Mouse (Mus musculus): ENCODE data around the gene Fndc3b. TPM values are rescaled to one million over a fixed set of nuclear protein-coding genes. Genes with fewer than 3 reads are reported as not detected.

Gene Fndc3b
- total and polyA plus RNA-seq, 3 experiments = 0.03 to 0.05 (median 0.04) TPM

GRCm38 (mm10) chr3:27742124-27742523, 31.0 kb upstream of the Fndc3b start:
- H3K27me3 ChIP-seq (replicated peaks) = no peaks in the 10 kb centered on the region
- no peak overlapping the region for H3K4me3 ChIP-seq (replicated peaks in 1 of 3; ENCODE audit: low read depth in 2 of 3, low read length in 2 of 3, poor library complexity in 1 of 3)
- H3K9me3 ChIP-seq (replicated peaks; ENCODE audit: low read length) = no peaks in the 10 kb centered on the region
- no peaks in the 10 kb centered on the region for H3K36me3 ChIP-seq (replicated peaks in 1 of 2; ENCODE audit: control insufficient read depth in 1 of 2, insufficient read depth in 1 of 2, low read length in 1 of 2)
- H3K4me1 ChIP-seq (ENCODE audit: control insufficient read depth in 1 of 2, insufficient read depth in 2 of 2) = no peaks in the 10 kb centered on the region
- no peak overlapping the region for H3K27ac ChIP-seq (ENCODE audit: insufficient read depth, low read depth)
- in situ Hi-C loops (cut with MboI; ENCODE audit: low pct_ligation_motif_present, low pct_unique_long_range_greater_than_20kb, low sequenced_read_pairs) (no loop called here), dilution Hi-C loops (cut with MboI; ENCODE audit: extremely low pct_ligation_motif_present, extremely low pct_unique_long_range_greater_than_20kb, low sequenced_read_pairs) (no loop called here)
- no peak for DNase-seq (ENCODE audit: extremely low read depth)
- no peaks in the 10 kb centered on the region for H3K79me2 ChIP-seq (replicated peaks; ENCODE audit: control insufficient read depth, extremely low read depth, insufficient read depth, poor library complexity, severe bottlenecking)
- no peak overlapping the region for H3K4me2 ChIP-seq (ENCODE audit: insufficient read depth, low read depth, poor library complexity, severe bottlenecking)
- TF ChIP-seq CTCF (conservative IDR thresholded peaks at IDR 0.05 in 1 of 2, IDR thresholded peaks at IDR 0.05 in 1 of 2; ENCODE audit: low read depth in 2 of 2, low read length in 2 of 2) (no peak), ZC3H11A (IDR thresholded peaks at IDR 0.05; ENCODE audit: low read depth, low read length) (no peak), BHLHE40 (IDR thresholded peaks at IDR 0.05; ENCODE audit: low read depth, low read length) (no peak), PAX5 (IDR thresholded peaks at IDR 0.05; ENCODE audit: low read length) (no peak), GABPA (IDR thresholded peaks at IDR 0.05; ENCODE audit: insufficient replicate concordance, low read depth, low read length) (no peak), ZKSCAN1 (IDR thresholded peaks at IDR 0.05; ENCODE audit: borderline replicate concordance, low read depth, low read length) (no peak), TCF12 (IDR thresholded peaks at IDR 0.05; ENCODE audit: low read depth, low read length) (no peak), ELF1 (IDR thresholded peaks at IDR 0.05; ENCODE audit: low read depth, low read length) (no peak), UBTF (IDR thresholded peaks at IDR 0.05; ENCODE audit: low read depth, low read length) (no peak), SMC3 (IDR thresholded peaks at IDR 0.05; ENCODE audit: low read depth, low read length) (no peak), MEF2A (IDR thresholded peaks at IDR 0.05; ENCODE audit: borderline replicate concordance, low read depth, low read length) (no peak), IRF4 (IDR thresholded peaks at IDR 0.05; ENCODE audit: low read depth, low read length) (no peak), EP300 (IDR thresholded peaks at IDR 0.05; ENCODE audit: low read length) (no peak), HCFC1 (IDR thresholded peaks at IDR 0.05; ENCODE audit: low read depth, low read length) (no peak), ZMIZ1 (IDR thresholded peaks at IDR 0.05; ENCODE audit: low read depth, low read length) (no peak)
- H3K9ac ChIP-seq (ENCODE audit: insufficient read depth, low read depth) = no peak overlapping the region

DNA sequence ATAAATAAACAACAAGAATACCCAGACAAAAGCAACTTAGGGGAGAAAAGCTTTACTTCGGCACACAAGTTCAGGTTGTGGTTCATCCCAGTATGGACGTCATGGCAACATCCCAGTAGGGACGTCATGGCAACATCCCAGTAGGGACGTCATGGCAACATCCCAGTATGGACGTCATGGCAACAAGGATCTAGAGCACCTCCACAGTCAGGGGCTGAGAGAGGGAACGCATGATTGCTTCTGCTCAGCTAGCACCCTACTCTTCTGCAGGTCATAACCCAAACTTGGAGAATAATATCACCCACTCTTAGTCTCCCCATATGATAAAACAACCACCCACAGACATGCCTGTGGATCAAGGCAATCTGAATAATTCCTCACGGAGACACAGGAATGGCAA, 29.0 kb upstream of the Fndc3b start:
- no peak overlapping the region for H3K4me3 ChIP-seq (replicated peaks in 1 of 3; ENCODE audit: low read depth in 2 of 3, low read length in 2 of 3, poor library complexity in 1 of 3)
- no peaks in the 10 kb centered on the region for H3K79me2 ChIP-seq (replicated peaks; ENCODE audit: control insufficient read depth, extremely low read depth, insufficient read depth, poor library complexity, severe bottlenecking)
- no peaks in the 10 kb centered on the region for H3K9me3 ChIP-seq (replicated peaks; ENCODE audit: low read length)
- no peak overlapping the region for H3K27ac ChIP-seq (ENCODE audit: insufficient read depth, low read depth)
- TF ChIP-seq ZC3H11A (IDR thresholded peaks at IDR 0.05; ENCODE audit: low read depth, low read length) (no peak), JUN (IDR thresholded peaks at IDR 0.05; ENCODE audit: insufficient read depth, low read depth, low read length) (no peak), USF2 (conservative IDR thresholded peaks at IDR 0.05; ENCODE audit: low read depth, low read length) (no peak), BHLHE40 (IDR thresholded peaks at IDR 0.05; ENCODE audit: low read depth, low read length) (no peak), CHD1 (IDR thresholded peaks at IDR 0.05; ENCODE audit: low read depth, low read length) (no peak), TCF12 (IDR thresholded peaks at IDR 0.05; ENCODE audit: low read depth, low read length) (no peak)
- H3K4me2 ChIP-seq (ENCODE audit: insufficient read depth, low read depth, poor library complexity, severe bottlenecking) = no peak overlapping the region
- in situ Hi-C loops (cut with MboI; ENCODE audit: low pct_ligation_motif_present, low pct_unique_long_range_greater_than_20kb, low sequenced_read_pairs) = no loop called here
- H3K27me3 ChIP-seq (replicated peaks) = no peaks in the 10 kb centered on the region
- dilution Hi-C loops (cut with MboI; ENCODE audit: extremely low pct_ligation_motif_present, extremely low pct_unique_long_range_greater_than_20kb, low sequenced_read_pairs) = no loop called here
- H3K36me3 ChIP-seq (replicated peaks in 1 of 2; ENCODE audit: control insufficient read depth in 1 of 2, insufficient read depth in 1 of 2, low read length in 1 of 2) = no peaks in the 10 kb centered on the region
- no peak overlapping the region for H3K9ac ChIP-seq (ENCODE audit: insufficient read depth, low read depth)
- no peak for DNase-seq (ENCODE audit: extremely low read depth)
- H3K4me1 ChIP-seq (ENCODE audit: control insufficient read depth in 1 of 2, insufficient read depth in 2 of 2) = no peaks in the 10 kb centered on the region
